Mouse (Mus musculus): ENCODE results near the gene Trhde.

The Trhde gene

GRCm38 (mm10) chr10:114736377-114736776 is 65.7 kb downstream of the Trhde start:
- DNase-seq (ENCODE audit: low read depth in 2 of 2, low spot score in 2 of 2) = no peak

GRCm38 (mm10) chr10:114735678-114736077 is 66.4 kb downstream of the Trhde start:
- no peak for DNase-seq (ENCODE audit: low read depth in 2 of 2, low spot score in 2 of 2)

- no peak for DNase-seq (ENCODE audit: low read depth in 2 of 2, low spot score in 2 of 2)
Measured at GRCm38 (mm10) chr10:114735111-114735510, 67.0 kb downstream of the Trhde start.

GRCm38 (mm10) chr10:114725591-114725990 is 76.5 kb downstream of the Trhde start:
- DNase-seq (ENCODE audit: low read depth in 2 of 2, low spot score in 2 of 2) = no peak

GRCm38 (mm10) chr10:114701791-114702190 is 100.3 kb downstream of the Trhde start:
- DNase-seq (ENCODE audit: low read depth in 2 of 2, low spot score in 2 of 2) = no peak

- no peak for DNase-seq (ENCODE audit: low read depth in 2 of 2, low spot score in 2 of 2)
Measured at GRCm38 (mm10) chr10:114671791-114672415, 130.2 kb downstream of the Trhde start.

GRCm38 (mm10) chr10:114593046-114593445 is 209.1 kb downstream of the Trhde start:
- no peak for DNase-seq (ENCODE audit: low read depth in 2 of 2, low spot score in 2 of 2)

GRCm38 (mm10) chr10:114578926-114579325 is 223.2 kb downstream of the Trhde start:
- DNase-seq (ENCODE audit: low read depth in 2 of 2, low spot score in 2 of 2) = no peak

- no peak for DNase-seq (ENCODE audit: low read depth in 2 of 2, low spot score in 2 of 2)
Measured at GRCm38 (mm10) chr10:114567891-114568290, 234.2 kb downstream of the Trhde start.

- DNase-seq (ENCODE audit: low read depth in 2 of 2, low spot score in 2 of 2) = no peak
Measured at GRCm38 (mm10) chr10:114509186-114509585, 292.9 kb downstream of the Trhde start.

GRCm38 (mm10) chr10:114488806-114489205 is 313.3 kb downstream of the Trhde start:
- no peak for DNase-seq (ENCODE audit: low read depth in 2 of 2, low spot score in 2 of 2)

GRCm38 (mm10) chr10:114455591-114455990 is 346.5 kb downstream of the Trhde start:
- no peak for DNase-seq (ENCODE audit: low read depth in 2 of 2, low spot score in 2 of 2)

- DNase-seq (ENCODE audit: low read depth in 2 of 2, low spot score in 2 of 2) = no peak
Measured at GRCm38 (mm10) chr10:114448116-114448515, 354.0 kb downstream of the Trhde start.

GRCm38 (mm10) chr10:114418956-114419530 is 383.1 kb downstream of the Trhde start:
- no peak for DNase-seq (ENCODE audit: low read depth in 2 of 2, low spot score in 2 of 2)

- no peak for DNase-seq (ENCODE audit: low read depth in 2 of 2, low spot score in 2 of 2)
Measured at GRCm38 (mm10) chr10:114415717-114416116, 386.4 kb downstream of the Trhde start.

- DNase-seq (ENCODE audit: low read depth in 2 of 2, low spot score in 2 of 2) = no peak
Measured at GRCm38 (mm10) chr10:114405260-114405659, 396.8 kb downstream of the Trhde start.

- no peak for DNase-seq (ENCODE audit: low read depth in 2 of 2, low spot score in 2 of 2)
Measured at GRCm38 (mm10) chr10:114403795-114404194, 398.3 kb downstream of the Trhde start.

GRCm38 (mm10) chr10:114370804-114371203 is 431.3 kb downstream of the Trhde start:
- DNase-seq (ENCODE audit: low read depth in 2 of 2, low spot score in 2 of 2) = no peak

- DNase-seq (ENCODE audit: low read depth in 2 of 2, low spot score in 2 of 2) = no peak
Measured at GRCm38 (mm10) chr10:114363442-114363841, 438.7 kb downstream of the Trhde start.

- DNase-seq (ENCODE audit: low read depth in 2 of 2, low spot score in 2 of 2) = no peak
Measured at GRCm38 (mm10) chr10:114362631-114363030, 439.5 kb downstream of the Trhde start.

Measured in CD8-positive naive resting alpha-beta T cell, adult 2 months (primary cell).